Mouse (Mus musculus) forebrain, embryonic 12.5 days (tissue): ENCODE measurements at regions not wholly inside any gene's neighbourhood (a gene's known extent, or its start where the extent isn't known, plus 50 kb on each side); places are given as distances from the start of the nearest gene placed in this dataset.

ENCODE experiments used
- ATAC-seq: fragments of 200-750 bp; cut with Nextera tagmentation; 2 replicates; pipeline ENCODE4 v1.8.0; 2017; ENCODE audit warnings: moderate TSS enrichment; ENCODE audit not compliant: low FRiP score
- H3K27ac ChIP-seq: fragments of 300-500 bp; sonication (generic); 2 replicates; pipeline ENCODE4 v1.5.1; 2016; ENCODE audit warnings: mild to moderate bottlenecking
- H3K27me3 ChIP-seq: fragments of 300-500 bp; sonication (generic); 2 replicates; pipeline ENCODE4 v1.6.1; 2016; ENCODE audit warnings: mild to moderate bottlenecking
- H3K36me3 ChIP-seq: fragments of 300-500 bp; sonication (generic); replicated peaks from 2 replicates; pipeline ENCODE4 v1.6.1; 2016; ENCODE audit warnings: mild to moderate bottlenecking
- H3K4me1 ChIP-seq: fragments of 300-500 bp; sonication (generic); 2 replicates; pipeline ENCODE4 v1.6.1; 2016
- H3K4me2 ChIP-seq: fragments of 300-500 bp; sonication (generic); 2 replicates; pipeline ENCODE4 v1.6.1; 2016; ENCODE audit warnings: mild to moderate bottlenecking, moderate library complexity
- H3K4me3 ChIP-seq: fragments of 300-500 bp; sonication (generic); replicated peaks from 2 replicates; pipeline ENCODE4 v1.5.1; 2016; ENCODE audit warnings: mild to moderate bottlenecking
- H3K9ac ChIP-seq: fragments of 300-500 bp; sonication (generic); 2 replicates; pipeline ENCODE4 v1.6.1; 2016; ENCODE audit warnings: mild to moderate bottlenecking
- H3K9me3 ChIP-seq: fragments of 300-500 bp; sonication (generic); 2 replicates; pipeline ENCODE4 v1.6.1; 2016
- WGBS: fragments of 180-500 bp; shearing (Covaris S2); methylation state at CpG from one replicate; pipeline ENCODE4 v1.1.7; 2016; 5-methylcytosine and 5-hydroxymethylcytosine counted together

- no peak for ATAC-seq
- 72% methylated on average over 6 of the region's 6 CpGs for WGBS
These were observed 54.0 kb downstream of the Kcna5 start for GRCm38 (mm10) chr6:126481257-126481656.

DNA sequence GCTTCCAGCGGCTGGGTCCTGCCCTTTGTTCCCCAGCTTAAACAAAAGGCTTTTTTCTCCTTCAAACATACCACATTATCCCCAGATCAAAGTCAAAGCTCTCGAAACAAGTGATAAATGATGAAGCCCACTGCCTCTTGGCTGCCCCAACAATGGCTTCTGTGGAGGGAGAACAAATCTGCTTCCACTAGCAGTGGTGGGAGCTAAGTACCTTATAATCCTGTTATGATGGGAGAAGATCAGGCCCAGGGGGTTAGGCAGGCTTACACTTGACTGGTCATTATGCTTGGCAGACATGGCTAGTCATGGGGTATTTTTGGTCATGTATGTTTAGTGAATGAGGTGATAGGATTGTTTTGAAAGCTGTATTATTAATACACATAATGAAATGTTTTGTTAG is 57.7 kb downstream of the Kcna5 start:
- no peak overlapping the region for H3K9ac ChIP-seq
- H3K36me3 ChIP-seq: no peaks in the 10 kb centered on the region
- H3K4me2 ChIP-seq: no peak overlapping the region
- H3K4me3 ChIP-seq: no peak overlapping the region
- H3K27ac ChIP-seq: no peak overlapping the region
- WGBS: 4% methylated on average over 2 of the region's 2 CpGs
- H3K27me3 ChIP-seq: no peaks in the 10 kb centered on the region
- no peaks in the 10 kb centered on the region for H3K9me3 ChIP-seq
- peaks cover 11% of the 10 kb centered on the region for H3K4me1 ChIP-seq
- no peak for ATAC-seq

More at GRCm38 (mm10) chr6:126481257-126481656, 54.0 kb downstream of the Kcna5 start:
- Histone ChIP-seq H3K36me3 (no peaks in the 10 kb centered on the region), H3K4me1 (peaks cover 11% of the 10 kb centered on the region), H3K27me3 (no peaks in the 10 kb centered on the region), H3K9ac (no peak overlapping the region), H3K27ac (no peak overlapping the region), H3K4me3 (no peak overlapping the region), H3K9me3 (no peaks in the 10 kb centered on the region), H3K4me2 (no peak overlapping the region)

DNA sequence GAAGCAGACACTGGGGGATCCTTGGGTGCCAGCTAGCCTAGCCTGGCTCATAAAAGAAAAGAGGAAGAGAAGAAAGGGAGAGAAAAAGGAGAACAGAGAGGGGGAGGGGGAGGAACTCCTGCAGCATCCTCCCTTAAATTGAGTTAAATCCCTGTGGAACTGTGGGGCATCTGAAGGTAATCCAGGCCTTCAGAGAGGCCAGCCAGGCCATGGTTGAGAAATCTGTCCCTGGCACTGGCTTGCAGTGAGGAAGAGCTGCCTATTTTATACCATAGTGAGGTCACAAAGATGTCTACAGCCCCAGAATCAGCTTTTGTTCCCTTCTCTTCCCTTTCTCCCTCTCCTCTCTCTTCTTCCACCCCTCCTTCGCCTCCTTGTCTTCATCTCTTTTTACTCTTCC is 58.5 kb downstream of the Kcna5 start:
- Histone ChIP-seq H3K27me3 (no peaks in the 10 kb centered on the region), H3K9ac (no peak overlapping the region), H3K4me3 (no peak overlapping the region), H3K36me3 (no peaks in the 10 kb centered on the region), H3K4me1 (peaks cover 11% of the 10 kb centered on the region), H3K4me2 (no peak overlapping the region), H3K27ac (no peak overlapping the region), H3K9me3 (no peaks in the 10 kb centered on the region; the same call in 1 of the 2 replicates)
- no peak for ATAC-seq
- 65% methylated on average over 1 of the region's 1 CpGs for WGBS

DNA sequence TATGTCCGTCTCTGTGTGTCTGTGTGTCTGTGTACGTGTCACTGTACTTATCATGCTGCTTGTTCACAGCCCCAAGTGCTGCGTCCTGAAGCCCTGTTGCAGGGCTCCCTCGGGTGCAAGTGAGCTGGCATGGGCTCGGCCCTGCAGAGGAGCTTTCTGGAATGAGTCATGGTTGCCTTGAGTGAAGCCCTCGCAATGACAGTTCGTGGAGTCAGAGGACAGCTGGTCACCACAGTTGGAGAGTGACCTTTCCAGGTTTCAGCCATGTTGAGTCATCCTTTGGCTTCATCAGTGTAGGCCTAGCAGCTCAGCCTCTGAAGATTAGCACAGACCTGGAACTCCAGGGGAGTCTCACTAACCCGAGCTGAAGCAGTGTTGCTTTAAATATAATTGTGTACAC is 59.7 kb downstream of the Kcna5 start:
- no peak overlapping the region for H3K4me2 ChIP-seq
- H3K27me3 ChIP-seq: no peaks in the 10 kb centered on the region
- H3K9ac ChIP-seq: no peak overlapping the region
- H3K4me3 ChIP-seq: no peak overlapping the region
- no peaks in the 10 kb centered on the region for H3K36me3 ChIP-seq
- no peak for ATAC-seq
- no peak overlapping the region for H3K27ac ChIP-seq
- WGBS: 84% methylated on average over 8 of the region's 8 CpGs
- peaks cover 11% of the 10 kb centered on the region for H3K4me1 ChIP-seq
- H3K9me3 ChIP-seq: no peaks in the 10 kb centered on the region; the same call in 1 of the 2 replicates

GRCm38 (mm10) chr6:126453751-126454150 is 81.5 kb downstream of the Kcna5 start:
- Histone ChIP-seq H3K4me2 (no peak overlapping the region), H3K9ac (no peak overlapping the region), H3K4me1 (peaks cover 5% of the 10 kb centered on the region), H3K27ac (no peak overlapping the region), H3K36me3 (no peaks in the 10 kb centered on the region), H3K4me3 (no peak overlapping the region), H3K9me3 (no peaks in the 10 kb centered on the region), H3K27me3 (no peaks in the 10 kb centered on the region)
- ATAC-seq: no peak
- 54% methylated on average over 1 of the region's 1 CpGs for WGBS

- no peak overlapping the region for H3K4me2 ChIP-seq
- H3K27ac ChIP-seq: no peak overlapping the region
- H3K4me1 ChIP-seq: no peaks in the 10 kb centered on the region
- H3K4me3 ChIP-seq: no peak overlapping the region
- WGBS: 19% methylated on average over 3 of the region's 3 CpGs
- no peaks in the 10 kb centered on the region for H3K36me3 ChIP-seq
- no peaks in the 10 kb centered on the region for H3K27me3 ChIP-seq
- no peak overlapping the region for H3K9ac ChIP-seq
- no peaks in the 10 kb centered on the region for H3K9me3 ChIP-seq
- no peak for ATAC-seq
These were observed 89.7 kb downstream of the Kcna5 start for GRCm38 (mm10) chr6:126445519-126445918.

DNA sequence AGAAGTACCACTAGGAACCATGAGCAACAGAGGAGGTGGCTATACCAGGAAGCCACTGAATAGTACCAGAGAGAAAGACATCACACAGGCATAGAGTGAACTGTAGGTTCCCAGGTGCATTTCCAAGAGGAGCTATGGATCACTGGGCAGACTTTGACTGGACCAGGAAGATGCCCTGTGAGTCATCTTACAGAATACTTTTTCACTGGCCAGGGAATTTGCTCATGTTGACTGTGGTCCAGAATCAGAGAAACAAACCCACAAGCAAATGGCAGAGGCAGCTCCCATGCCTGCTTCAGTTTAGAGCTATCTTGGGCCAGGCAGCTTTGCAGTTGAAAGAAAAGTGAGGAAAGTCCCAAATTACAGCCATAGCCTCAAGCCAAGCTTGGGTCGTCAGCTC is 95.0 kb downstream of the Kcna5 start:
- WGBS: 88% methylated on average over 1 of the region's 1 CpGs
- no peak overlapping the region for H3K4me3 ChIP-seq

DNA sequence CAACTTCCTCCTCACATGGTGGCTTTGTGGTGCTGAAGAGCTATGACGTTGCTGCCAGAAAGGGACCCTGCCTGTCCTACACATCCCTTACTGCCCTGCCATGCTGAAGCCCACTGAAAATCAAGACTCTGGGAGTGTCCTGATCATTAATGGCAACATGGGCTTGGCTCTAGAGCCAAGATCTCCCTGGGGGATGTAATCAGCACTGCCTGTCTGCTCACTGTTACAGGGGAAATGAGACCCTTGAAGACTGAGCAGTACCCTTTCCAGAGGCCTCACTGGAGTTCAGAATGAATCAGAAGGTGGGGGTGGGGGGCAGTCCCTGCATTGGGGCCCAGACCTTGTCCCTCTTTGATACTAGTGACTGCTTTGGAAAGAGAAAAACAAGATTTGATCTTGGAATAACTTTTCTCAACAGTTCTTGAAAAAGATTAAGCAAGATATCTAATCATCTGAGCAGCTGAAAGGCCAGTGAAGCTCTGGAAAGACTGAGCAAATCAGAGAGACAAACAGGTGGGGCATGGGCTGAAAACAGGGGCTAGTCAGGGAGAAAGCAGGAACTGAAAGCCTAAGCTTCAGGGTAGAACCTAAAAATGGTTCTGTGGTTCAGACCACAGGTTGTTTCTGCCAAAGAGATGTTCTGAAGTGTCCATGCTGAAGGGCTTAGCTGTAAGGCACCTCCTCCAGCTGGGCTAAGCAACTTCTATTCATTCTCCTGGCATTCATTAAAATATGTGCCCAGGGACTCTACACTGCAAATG is 97.1 kb downstream of the Kcna5 start:
- no peak overlapping the region for H3K27ac ChIP-seq
- 100% methylated on average over 1 of the region's 1 CpGs for WGBS

More for the DNA sequence above, 95.0 kb downstream of the Kcna5 start:
- H3K9me3 ChIP-seq: no peaks in the 10 kb centered on the region
- no peaks in the 10 kb centered on the region for H3K36me3 ChIP-seq
- H3K4me2 ChIP-seq: no peak overlapping the region
- ATAC-seq: no peak
- H3K27ac ChIP-seq: no peak overlapping the region
- H3K27me3 ChIP-seq: no peaks in the 10 kb centered on the region
- H3K9ac ChIP-seq: no peak overlapping the region
- H3K4me1 ChIP-seq: no peaks in the 10 kb centered on the region

GRCm38 (mm10) chr6:126427208-126427607 is 108.0 kb downstream of the Kcna5 start:
- Histone ChIP-seq H3K27ac (no peak overlapping the region), H3K4me2 (no peak overlapping the region), H3K9me3 (no peaks in the 10 kb centered on the region), H3K4me3 (no peak overlapping the region), H3K36me3 (no peaks in the 10 kb centered on the region), H3K27me3 (no peaks in the 10 kb centered on the region), H3K9ac (no peak overlapping the region), H3K4me1 (no peaks in the 10 kb centered on the region)
- ATAC-seq: no peak

More for the DNA sequence above, 97.1 kb downstream of the Kcna5 start:
- no peaks in the 10 kb centered on the region for H3K36me3 ChIP-seq
- no peaks in the 10 kb centered on the region for H3K4me1 ChIP-seq
- no peak overlapping the region for H3K9ac ChIP-seq
- no peak overlapping the region for H3K4me3 ChIP-seq
- no peak overlapping the region for H3K4me2 ChIP-seq
- no peaks in the 10 kb centered on the region for H3K27me3 ChIP-seq
- no peak for ATAC-seq
- no peaks in the 10 kb centered on the region for H3K9me3 ChIP-seq

- Histone ChIP-seq H3K36me3 (no peaks in the 10 kb centered on the region), H3K4me1 (no peaks in the 10 kb centered on the region), H3K9ac (no peak overlapping the region), H3K4me3 (no peak overlapping the region), H3K4me2 (no peak overlapping the region), H3K9me3 (no peaks in the 10 kb centered on the region), H3K27me3 (no peaks in the 10 kb centered on the region), H3K27ac (no peak overlapping the region)
- 40% methylated on average over 3 of the region's 3 CpGs for WGBS
- no peak for ATAC-seq
These were observed 129.5 kb downstream of the Kcna5 start for GRCm38 (mm10) chr6:126405736-126406135.

DNA sequence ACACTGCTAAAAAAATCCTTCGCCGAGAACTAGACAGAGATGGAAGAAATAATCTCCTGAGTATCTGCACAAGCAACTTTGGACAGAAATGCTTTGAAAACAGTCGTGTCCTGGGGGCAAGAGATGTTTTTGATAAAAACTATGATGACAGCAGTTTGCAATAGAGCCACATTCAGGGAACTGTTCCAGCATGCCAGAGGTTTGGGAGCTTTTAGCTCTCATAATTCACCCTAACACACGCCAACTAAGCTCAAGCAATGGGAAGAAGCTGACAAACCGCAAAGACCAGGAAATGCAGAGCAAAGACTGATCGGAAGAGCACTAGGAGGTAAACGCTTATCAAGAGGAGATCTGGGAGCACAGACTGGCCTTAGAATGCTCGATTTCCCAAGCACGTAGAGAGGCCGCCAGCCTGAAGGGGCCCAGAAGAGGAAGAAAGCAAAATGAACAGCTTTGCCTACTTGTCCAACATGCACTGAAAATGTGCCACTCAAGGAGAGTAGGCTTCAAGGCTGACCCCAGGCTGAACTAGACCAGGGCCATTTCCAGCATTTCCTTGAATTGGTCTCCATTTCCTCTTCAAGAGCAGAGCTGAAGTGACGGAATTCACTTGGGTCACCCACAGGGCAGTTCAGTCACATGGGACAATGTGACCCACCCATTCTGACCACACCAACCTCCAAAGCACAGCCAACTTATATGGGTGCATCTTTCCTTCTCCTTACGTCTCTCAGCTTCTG is 130.7 kb downstream of the Kcna5 start:
- no peak for ATAC-seq
- H3K27me3 ChIP-seq: no peaks in the 10 kb centered on the region
- H3K9ac ChIP-seq: no peak overlapping the region
- no peaks in the 10 kb centered on the region for H3K9me3 ChIP-seq
- no peaks in the 10 kb centered on the region for H3K4me1 ChIP-seq
- no peaks in the 10 kb centered on the region for H3K36me3 ChIP-seq
- no peak overlapping the region for H3K4me3 ChIP-seq
- H3K4me2 ChIP-seq: no peak overlapping the region
- WGBS: 86% methylated on average over 12 of the region's 12 CpGs
- H3K27ac ChIP-seq: no peak overlapping the region

DNA sequence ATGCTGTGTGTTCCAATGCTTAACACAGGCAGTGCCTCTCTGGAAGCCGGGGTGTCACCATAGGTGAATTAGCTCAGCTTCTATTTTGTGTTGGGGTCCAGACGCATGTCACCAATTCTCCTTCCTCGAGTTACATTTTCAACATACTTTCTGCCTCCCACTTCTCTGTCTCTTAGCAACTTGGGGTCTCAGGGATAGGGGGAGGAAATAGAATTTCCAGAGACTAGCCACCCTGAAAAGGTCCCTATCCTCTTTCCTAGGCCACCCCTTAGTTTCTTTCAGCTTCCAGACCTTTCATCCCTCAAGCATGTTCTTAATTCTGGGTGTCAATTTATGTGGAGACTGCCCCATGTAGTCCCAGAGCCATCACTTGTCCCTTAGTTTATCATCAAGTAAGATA is 135.6 kb downstream of the Kcna5 start:
- WGBS: 82% methylated on average over 3 of the region's 3 CpGs
- Histone ChIP-seq H3K27ac (no peak overlapping the region), H3K4me1 (peaks cover 8% of the 10 kb centered on the region), H3K36me3 (no peaks in the 10 kb centered on the region), H3K4me2 (no peak overlapping the region), H3K9me3 (no peaks in the 10 kb centered on the region), H3K27me3 (peaks cover 10% of the 10 kb centered on the region; the same call in 1 of the 2 replicates), H3K4me3 (no peak overlapping the region), H3K9ac (no peak overlapping the region)
- ATAC-seq: no peak

- Histone ChIP-seq H3K27me3 (peaks cover 10% of the 10 kb centered on the region; the same call in 1 of the 2 replicates), H3K27ac (no peak overlapping the region), H3K4me2 (no peak overlapping the region), H3K9me3 (no peaks in the 10 kb centered on the region), H3K4me3 (no peak overlapping the region), H3K9ac (no peak overlapping the region), H3K4me1 (peaks cover 8% of the 10 kb centered on the region), H3K36me3 (no peaks in the 10 kb centered on the region)
- 19% methylated on average over 2 of the region's 2 CpGs for WGBS
- no peak for ATAC-seq
These were observed 136.6 kb downstream of the Kcna5 start for GRCm38 (mm10) chr6:126398641-126399040.
